Mouse (Mus musculus) ES-E14 (cell line): ENCODE data around the gene Il6.

Source experiments
- HCFC1 ChIP-seq: IDR thresholded peaks from 2 replicates; pipeline ENCODE4 v1.6.1; 2012; ENCODE audit warnings: low read length, inconsistent platforms, borderline replicate concordance; ENCODE audit not compliant: insufficient read depth
- ZC3H11A ChIP-seq: IDR thresholded peaks from 2 replicates; pipeline ENCODE4 v1.6.1; 2012; ENCODE audit warnings: low read depth, mild to moderate bottlenecking, inconsistent platforms, low read length, borderline replicate concordance

DNA sequence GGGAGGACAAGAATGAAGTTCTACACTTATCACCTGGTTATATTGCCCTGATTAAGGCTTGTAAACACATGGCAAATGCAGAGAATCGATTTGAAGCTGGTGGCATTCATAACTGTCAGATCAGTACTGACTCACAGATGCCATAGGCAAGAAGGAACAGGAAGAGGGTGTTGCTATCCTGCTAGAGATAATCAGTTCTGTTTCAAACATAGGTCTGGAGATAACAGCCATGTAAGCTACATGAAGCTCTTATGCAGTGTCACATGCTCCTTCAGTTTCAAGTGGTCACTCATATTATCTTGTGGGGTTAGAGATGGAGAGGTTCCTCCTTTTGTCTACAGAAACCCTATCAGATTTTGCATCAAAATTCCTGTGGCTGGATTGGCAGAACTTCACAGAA lies 39.4 kb upstream of the Il6 start:
- TF ChIP-seq ZC3H11A (no peak), HCFC1 (no peak)
